Mouse (Mus musculus) ovary, postnatal 14 days (tissue): Measurements from ENCODE around the gene Grid2.

Experiments
- DNase-seq: peaks from one replicate; pipeline ENCODE4 v3.0.0; 2022; ENCODE audit warnings: low spot score

The Grid2 gene

DNA sequence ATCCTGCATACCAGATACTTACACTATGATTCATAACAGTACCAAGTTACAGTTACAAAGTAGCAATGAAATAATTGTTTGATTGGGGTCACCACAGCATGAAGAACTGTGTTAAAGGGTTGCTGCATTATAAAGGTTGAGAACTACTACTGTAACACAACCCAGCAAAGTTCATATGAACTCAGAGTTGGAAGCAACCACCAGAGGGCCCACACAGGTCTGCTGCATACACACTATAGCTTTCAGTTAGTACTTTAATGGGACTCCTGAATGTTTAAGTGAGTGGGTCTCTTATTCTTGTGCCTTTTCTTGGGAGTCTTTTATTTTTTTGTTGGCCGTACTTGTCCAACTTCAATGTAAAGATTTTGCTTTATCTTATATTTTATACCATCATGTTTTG lies 1057.5 kb downstream of the Grid2 start:
- DNase-seq = no peak

DNA sequence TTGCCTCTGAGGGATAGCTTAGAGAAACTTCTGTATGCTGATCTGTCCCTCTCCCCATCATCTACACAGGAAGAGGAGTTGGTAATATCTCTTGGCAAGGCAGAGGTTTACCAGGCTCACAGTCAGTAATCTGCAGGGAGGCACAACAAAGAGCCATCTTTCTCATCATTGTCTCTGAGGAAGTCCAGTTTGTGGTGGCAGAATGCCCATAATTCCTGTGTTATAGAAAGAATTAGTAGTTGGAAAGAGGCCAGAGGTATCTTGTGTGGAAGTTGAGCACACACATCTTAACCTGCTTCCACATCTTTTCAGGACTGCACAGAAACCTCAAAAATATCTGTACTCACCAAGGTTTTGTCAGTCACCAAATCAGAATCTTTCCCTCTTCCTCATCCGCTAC lies 1071.3 kb downstream of the Grid2 start:
- DNase-seq = no peak

DNA sequence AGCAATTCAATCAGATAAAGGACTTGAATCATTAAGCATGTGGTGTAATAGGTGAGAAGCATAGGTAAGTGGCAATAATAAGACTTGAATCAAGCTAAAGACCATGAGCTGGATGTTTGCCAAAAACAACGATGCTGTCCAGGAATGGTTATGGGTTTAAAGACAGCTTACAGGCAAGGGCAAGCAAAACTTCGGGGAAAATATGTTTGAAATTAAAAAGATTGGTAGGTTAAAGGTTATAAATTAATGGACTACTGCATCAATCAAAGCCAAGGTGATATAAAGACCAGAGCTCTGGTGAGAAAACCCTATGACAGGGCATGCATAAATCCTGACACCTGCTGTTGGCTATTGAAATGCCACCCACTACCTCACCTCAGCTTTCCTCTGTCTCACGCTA lies 1072.2 kb downstream of the Grid2 start:
- no peak for DNase-seq

DNA sequence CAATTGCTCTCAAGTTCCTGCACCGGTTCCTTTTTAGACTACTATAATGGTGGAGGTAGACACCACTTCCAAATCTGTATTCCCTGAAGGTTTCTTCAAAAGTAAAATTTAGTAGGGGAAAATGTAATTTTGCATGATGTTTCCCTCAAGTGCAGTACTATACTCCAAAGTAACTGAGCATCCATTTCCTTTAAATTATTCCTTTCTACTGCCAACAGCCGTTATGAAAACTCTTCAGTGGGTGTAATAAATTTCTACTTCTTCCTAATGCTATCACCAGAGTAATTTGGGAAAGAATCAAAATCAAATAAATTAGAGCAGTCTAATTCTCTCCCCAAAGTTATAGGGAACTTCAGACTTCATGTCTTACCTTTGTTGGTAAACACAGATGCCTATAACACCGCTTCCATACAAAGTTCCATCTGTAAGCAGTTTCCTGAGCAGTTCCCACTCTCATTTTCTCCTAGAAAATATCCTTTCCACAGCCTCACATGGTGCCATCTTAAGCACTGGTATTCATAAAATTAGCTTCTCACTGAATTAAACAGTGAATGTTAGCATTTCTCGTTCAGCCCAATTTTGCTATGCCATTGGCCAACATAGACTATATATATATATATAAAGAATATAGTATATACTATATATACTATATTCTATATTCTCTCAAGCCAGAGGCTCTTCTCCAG lies 1142.9 kb downstream of the Grid2 start:
- no peak for DNase-seq

DNA sequence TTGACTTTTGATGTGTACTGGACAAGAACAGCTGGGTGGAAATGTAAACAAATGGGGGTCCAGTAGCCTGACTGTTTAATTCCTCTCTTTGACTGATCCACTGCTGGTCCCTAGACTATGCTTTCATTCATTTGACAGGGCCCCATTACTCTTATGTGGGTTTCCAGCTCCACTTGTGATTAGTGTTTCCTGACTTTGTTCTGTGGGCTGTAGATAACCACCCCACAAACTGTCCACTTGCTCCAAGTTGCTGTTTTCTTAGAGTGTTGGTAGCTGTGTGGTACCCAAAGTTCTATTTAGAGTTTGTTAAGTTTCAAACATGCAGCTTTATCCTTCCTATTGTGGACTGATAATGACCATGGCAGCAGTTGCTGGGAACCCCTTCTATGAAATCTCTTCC lies 1172.0 kb downstream of the Grid2 start:
- DNase-seq = no peak

DNA sequence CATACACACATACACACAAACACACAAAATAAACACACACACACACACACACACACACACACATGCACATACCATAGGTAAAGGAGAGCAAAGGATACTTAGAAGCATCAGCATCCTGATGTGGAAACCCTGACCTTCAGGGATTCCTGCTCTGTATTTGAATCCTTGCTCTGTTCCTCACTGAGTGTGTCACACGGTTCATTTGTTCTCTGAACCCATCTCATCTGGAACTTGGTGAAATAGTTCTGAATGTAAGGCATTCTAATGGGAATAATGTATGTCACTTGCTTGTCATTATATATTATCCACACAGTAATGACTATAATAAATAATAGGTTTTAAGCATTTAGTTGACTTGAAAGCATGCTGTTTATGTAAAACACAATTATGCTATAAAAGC lies 1173.2 kb downstream of the Grid2 start:
- no peak for DNase-seq

DNA sequence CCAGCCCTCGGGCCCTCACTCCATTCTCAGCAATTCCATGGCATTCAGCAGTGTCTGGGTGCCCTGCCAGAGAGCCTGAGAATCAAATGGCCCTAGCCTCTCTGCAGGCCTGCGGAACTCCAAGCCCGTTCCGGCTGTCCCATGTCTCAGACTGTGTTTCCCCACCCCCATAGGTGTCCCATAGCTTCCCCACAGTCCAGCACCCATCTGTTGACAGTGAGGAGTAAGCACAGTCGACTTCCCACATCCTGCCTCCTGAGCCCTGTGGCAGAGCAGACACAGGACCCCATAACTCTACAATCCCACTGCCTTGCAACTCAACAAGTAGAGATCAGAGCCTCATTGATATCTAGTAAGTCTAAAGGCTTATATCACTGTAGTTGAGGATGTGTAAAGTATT lies 1192.5 kb downstream of the Grid2 start:
- no peak for DNase-seq

DNA sequence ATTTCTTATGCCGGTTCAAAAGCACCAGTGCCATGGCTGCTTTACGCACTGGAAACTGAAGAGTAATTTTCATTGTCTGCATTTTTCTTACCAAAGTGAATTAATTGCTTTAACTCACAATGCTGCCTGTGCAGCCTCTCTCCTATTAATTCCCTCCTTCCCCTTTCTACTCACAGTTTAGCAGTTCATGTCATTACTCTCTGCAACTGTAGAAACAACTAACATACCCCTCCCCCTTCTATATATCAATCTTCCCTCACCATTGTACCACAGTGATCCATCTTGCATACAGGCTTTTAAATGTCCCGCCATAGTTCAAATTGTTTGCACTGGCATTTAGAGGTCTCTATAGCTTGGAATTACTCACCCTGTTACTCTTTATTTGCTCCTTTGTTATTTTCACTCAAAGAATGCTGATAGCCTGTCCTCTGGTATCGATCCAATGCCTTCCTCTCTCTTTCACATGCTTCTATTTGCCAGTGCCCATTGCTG lies 1193.2 kb downstream of the Grid2 start:
- DNase-seq = no peak

DNA sequence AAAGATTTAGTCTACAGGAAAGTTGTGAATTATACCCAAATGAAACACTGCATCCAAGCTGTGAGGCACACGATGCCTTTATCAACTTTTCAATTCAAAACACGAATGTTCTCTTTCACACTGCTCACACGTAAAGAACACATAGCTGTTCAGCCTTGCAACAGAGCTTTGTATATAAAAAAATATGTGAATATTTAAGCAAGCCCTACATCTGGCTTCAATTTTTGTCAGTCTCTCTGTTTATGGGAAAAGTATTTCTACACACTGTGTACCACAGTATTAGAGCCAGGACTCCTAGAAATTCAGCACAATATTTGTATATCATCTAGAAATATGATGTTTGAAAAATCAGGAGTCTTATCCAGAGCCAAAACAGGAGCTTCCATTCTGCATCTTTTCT lies 1195.1 kb downstream of the Grid2 start:
- no peak for DNase-seq

DNA sequence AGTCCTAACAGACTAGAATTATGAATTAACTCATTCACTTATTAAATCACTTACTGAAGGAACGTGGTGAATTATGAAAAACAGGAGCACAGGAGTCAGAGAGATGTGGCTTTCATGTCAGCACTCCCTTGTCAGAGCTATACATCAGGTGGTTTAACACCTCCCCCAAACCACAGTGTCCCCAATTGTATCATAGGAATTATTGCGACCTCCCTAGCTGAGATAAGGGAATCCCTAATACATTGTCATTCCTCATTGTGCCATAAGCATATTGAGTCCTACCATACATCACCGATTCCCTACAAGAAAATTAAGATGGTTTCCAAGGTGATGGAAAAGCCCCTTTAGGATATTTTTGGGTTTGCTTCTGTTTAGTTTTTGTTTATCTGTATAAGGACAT lies 1224.2 kb downstream of the Grid2 start:
- DNase-seq = no peak

DNA sequence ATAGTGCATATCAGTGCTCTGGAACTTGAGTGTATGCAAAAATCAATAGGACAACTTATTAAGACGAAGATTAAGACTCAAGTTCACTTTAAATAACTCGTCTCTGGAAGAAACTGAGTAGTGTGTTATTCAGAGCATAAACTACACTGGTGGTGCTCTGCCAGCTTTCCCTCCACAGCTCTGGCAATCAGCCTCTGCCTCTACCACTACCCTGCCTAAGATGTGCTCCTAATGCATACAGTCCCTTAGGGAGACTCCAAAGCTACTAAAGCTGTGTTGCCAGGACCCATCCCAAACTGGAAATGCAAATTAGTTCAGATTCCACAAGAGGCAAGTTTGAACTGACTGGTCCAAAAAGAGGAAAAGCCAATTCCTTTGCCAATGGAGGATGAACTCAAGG lies 1224.9 kb downstream of the Grid2 start:
- DNase-seq = no peak

DNA sequence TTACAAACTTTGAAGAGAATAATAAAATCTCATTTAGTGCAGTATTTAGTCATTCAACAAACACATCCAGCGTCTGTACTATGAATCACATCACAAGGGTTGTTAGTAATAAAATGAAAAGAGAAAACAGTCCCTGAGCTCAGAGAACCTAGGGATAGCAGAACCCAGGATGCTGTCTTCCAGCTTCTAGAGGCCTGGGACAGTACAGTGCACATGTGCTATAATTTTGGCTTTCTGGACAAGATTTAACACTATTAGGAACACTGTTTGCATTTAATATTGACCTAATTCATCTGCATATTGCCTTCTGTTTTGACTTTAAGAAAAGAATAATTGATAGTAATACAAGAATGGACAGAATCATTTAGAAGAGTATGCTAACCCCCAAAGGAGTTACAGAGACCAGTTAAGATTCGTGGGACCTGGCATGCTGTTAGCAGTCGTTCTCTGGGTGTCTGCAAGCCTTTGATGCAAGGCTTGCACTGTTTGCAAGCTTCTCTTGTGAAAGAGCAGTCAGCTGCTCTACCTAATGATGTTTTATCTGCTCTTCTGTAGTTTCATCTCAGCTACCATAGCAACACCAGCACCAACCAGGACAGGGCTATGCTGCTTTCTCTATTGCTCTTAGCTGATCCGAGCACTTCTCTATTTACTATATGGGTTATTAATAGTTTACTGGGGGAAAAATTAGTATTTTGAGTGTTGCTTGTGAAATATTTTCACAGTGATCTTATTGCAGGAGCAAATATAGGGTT lies 1234.8 kb downstream of the Grid2 start:
- no peak for DNase-seq

DNA sequence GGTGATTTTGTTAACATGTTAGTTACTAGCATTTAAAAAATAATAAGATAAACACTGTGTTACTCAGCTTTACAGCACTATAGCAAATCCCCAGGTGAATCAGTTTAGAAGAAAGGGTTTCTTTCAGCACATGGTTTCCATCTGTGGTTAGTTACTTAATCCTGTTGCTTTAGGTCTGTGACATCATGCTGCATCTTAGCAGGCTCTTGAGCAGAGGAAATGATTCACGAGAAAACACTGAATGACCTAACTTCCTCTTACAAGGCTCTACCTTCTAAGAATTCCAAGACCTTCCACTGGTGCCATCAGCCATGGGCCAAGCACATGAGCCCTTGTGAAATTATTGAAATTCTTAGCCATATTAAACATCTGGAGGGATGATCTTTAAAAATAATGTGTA lies 1248.7 kb downstream of the Grid2 start:
- DNase-seq = no peak

DNA sequence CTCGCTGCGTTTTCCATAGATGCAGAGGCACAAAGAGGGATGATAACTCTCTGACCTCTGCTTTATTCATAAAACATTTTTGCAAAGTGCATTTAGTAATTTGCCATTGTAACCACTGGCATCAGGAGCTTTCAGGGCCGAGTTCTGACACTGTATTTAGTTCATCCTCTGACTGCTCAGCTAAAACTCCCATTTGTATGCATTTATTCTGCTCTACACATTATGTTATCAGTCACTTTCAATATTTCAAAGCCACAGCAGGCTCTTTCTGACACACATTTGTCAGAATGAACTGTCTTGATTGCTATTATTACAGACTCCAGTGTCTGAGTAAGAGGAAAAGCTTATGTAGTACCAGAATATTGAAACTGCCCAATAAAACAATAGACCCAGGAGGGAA lies 1286.5 kb downstream of the Grid2 start:
- no peak for DNase-seq

DNA sequence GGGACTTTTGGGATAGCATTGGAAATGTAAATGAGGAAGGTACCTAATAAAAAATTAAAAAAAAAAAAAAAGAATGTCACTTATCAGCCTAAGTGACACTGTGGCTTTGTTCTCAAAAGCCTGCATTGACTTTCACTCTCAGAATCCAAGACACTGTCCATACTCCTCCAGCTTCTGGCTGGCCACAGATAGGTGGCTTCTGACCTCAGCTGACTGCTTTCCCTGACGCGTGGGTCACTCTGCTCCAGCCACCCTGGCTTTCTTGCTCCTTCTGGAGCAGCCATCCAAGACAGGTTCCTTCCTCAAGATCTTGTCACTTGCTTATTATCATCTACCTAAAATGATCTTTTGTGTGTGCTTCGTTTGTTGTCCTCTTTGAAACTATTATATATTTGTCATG lies 1298.0 kb downstream of the Grid2 start:
- no peak for DNase-seq

DNA sequence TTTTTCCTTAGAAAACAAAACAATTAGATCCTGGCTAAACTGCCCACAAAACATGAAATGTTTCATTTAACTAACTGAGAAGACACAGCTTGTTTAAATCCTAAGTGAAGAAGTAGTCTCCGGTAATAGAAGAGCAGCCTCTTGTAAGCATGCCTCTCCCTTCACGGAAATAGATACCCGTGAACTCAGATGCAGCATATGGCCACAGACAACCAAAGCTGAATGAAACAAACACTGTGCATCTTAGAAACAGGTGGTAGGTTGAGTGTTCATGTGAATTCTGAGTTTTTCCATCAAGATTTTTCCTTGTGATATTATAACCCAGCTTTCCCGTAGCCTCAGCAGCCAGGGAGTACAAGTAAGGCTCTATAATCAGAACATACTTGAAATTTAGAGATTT lies 1299.5 kb downstream of the Grid2 start:
- DNase-seq = no peak

DNA sequence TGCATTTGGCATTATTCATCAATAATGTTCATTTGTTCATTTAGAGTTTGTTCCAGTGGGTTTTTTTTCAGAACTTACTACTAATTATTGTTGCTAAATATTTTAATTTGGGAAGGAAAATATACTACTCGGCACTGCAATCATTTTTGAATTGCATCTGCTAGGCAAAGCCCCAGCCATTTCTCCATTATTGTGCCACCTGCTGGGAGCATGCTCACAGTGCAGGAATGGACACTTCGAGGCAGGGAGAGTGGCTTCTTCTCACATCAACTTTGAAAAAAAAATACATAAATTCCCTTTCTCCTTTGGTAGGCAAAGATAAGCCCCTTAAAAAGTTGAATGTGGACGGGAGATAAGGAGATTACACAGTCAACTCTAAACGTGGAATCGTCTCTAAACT lies 1312.9 kb downstream of the Grid2 start:
- DNase-seq = peak; percentile 24

DNA sequence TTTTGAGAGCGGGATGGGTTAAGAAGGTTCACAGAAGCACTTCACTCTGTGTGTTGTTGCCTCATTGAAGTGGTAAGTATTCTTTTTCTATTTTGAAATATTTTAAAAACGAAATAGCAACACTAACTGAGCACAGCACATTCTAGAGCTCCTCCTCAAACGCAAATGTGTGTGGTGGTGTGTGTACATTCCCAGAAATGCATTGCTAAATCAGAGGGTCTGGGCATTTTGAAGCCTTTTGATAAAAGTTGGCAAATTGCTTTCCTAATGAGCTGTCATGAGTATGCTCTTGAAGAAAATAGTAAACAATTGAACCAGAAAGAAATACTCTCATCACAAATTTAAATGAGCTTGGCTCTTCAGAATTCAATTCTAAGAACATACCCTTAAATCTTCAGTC lies 1325.7 kb downstream of the Grid2 start:
- no peak for DNase-seq

DNA sequence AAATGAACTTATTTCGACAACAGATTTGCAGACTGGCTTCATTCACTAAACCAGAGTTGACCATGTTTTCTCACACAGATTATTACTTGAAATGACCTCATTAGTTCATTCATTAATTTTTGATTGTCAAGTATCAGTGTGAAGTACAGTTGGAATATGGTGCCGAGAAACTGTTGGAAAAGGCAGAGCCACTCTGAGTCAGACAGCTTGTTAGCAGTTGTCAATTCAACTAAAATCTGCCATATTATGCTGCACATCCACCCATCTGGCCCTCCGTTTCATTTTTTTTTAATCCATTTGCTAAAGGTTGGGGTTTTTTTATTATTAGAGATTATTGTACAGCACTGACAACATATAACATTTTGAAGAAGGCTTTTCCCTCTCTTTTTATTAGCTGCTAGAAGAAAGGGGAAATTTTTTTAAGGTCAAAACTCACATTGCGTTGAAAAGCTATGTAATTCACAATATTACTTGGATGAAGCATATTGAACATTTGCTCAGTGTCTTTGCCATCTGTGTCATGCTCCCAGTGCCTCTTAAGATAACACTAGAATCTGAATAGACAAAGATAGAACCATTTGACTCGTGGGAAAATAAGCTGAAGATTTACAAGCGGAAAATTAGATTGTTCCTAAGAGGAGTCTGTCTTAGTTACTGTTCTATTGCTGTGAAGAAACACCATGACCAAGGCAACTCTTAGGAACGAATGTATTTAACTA lies 1333.0 kb downstream of the Grid2 start:
- no peak for DNase-seq

DNA sequence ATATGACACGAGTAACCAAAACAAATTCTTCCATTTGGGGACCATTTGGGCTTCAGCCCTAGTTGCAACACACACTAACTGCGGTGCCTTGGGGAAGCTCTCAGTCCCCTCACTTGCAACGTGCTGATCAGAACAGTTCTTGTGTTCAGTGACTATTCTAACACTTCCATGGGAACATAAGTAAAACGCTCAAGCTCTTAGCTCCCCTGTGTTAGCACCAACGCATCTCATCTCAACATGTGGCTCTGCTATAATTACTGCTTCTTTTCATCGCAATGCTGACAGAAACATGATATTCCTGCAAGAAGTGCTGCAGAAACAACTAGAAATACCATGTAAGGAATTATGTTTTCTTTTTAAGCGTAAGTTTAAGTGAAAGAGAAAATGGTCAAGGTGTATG lies 1340.6 kb downstream of the Grid2 start:
- no peak for DNase-seq

DNA sequence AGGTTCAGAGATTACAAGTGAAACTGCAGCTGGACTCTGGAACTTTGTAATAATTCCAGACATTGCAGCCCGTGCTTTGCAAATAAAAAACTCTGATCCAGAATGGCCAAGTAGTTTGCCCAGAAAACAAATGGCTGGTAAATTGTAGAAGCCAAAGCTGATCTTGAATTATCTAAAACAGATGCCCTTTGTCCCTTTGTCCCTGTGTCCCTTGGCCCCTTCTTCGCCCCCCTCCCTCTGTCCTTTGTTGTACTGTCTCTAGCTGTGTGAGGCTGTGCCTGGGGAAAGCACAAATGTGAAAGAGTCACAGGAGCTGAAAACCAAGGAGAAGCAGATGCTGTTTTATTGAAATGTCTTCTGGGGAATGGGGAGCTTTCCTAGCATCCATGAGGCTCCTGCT lies 1341.2 kb downstream of the Grid2 start:
- DNase-seq = no peak

DNA sequence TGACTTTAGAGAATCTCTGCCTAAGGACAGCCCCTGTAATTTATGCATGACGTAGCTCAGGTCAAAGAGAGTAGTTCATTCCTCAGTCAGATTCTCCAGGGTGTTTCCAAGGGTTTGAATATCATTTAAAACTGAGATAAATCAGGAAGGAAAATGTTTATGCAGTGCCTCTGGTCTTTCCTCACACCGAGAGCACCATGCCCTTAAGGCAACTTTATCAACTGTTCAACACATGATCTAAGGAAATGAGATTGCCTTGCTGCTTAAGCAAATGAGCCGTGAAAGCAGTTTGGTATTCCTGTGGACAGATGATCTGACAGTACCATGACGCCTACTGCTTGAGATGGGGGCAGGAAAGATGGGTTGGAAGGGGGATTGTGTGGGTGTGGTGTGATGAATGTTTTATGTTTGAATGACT lies 1342.5 kb downstream of the Grid2 start:
- DNase-seq = no peak

DNA sequence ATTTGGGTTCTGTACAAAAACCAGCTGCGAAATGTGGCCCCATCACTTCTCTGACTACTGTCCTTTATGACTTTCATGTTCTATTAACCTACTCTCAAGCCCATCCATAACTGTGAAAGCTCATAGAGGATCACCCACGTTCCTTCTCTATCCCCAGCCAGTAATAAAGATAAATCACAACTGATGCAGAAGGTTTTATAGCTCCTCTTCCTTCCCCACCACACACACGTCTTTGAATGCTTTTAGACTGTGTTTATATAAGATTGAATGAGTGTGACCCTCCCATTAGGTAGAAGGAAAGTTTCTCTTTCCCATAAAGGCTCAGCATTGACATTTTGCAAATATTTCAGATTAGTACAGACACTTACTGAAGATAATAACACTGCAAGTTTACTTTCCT lies 1350.1 kb downstream of the Grid2 start:
- no peak for DNase-seq
